Mouse (Mus musculus) heart, embryonic 16.5 days (tissue): ENCODE results near the gene Icam5. TPM values are rescaled to one million over a fixed set of nuclear protein-coding genes. Genes with fewer than 3 reads are reported as not detected.
A peak's percentile ranks its signal among the peaks of the same experiment; 100 is the strongest.
"Not testable (repeated sequence)": the region's sequence is repeated elsewhere in the genome, so short reads cannot be mapped to it uniquely, and the experiment has no call there.

Experiments used
- ATAC-seq: fragments of 200-750 bp; cut with Nextera tagmentation; replicated peaks from 2 replicates; pipeline ENCODE4 v1.8.0; 2017; ENCODE audit warnings: moderate number of reproducible peaks; ENCODE audit not compliant: insufficient read depth, low FRiP score; ENCODE audit errors: extremely low read depth
- H3K27ac ChIP-seq: fragments of 300-500 bp; sonication (generic); 2 replicates; pipeline ENCODE4 v1.5.1; 2014; ENCODE audit warnings: mild to moderate bottlenecking, low read length, control low read depth, moderate library complexity
- H3K27me3 ChIP-seq: fragments of 300-500 bp; sonication (generic); 2 replicates; pipeline ENCODE4 v1.6.1; 2014; ENCODE audit warnings: low read length, mixed read lengths; ENCODE audit not compliant: control insufficient read depth, insufficient read depth
- H3K36me3 ChIP-seq: fragments of 300-500 bp; sonication (generic); 2 replicates; pipeline ENCODE4 v1.6.1; 2014; ENCODE audit not compliant: control insufficient read depth, insufficient read depth
- H3K4me1 ChIP-seq: fragments of 300-500 bp; sonication (generic); 2 replicates; pipeline ENCODE4 v1.6.1; 2014; ENCODE audit warnings: low read length, mixed read lengths; ENCODE audit not compliant: control insufficient read depth, insufficient read depth
- H3K4me2 ChIP-seq: fragments of 300-500 bp; sonication (generic); 2 replicates; pipeline ENCODE4 v1.6.1; 2014; ENCODE audit warnings: low read depth, mild to moderate bottlenecking, control low read depth, low read length
- H3K4me3 ChIP-seq: fragments of 300-500 bp; sonication (generic); 2 replicates; pipeline ENCODE4 v1.5.1; 2014; ENCODE audit warnings: mild to moderate bottlenecking, control low read depth, low read length
- H3K9ac ChIP-seq: fragments of 300-500 bp; sonication (generic); 2 replicates; pipeline ENCODE4 v1.6.1; 2014; ENCODE audit warnings: low read length, control low read depth
- H3K9me3 ChIP-seq: fragments of 300-500 bp; sonication (generic); replicated peaks from 2 replicates; pipeline ENCODE4 v1.6.1; 2016; ENCODE audit warnings: low read length; ENCODE audit not compliant: control insufficient read depth
- WGBS: fragments of 180-500 bp; shearing (Covaris S2); extraction: QIAGEN DNeasy Blood & Tissue Kit; methylation state at CpG from one replicate; pipeline ENCODE4 v1.1.7; 2014; 5-methylcytosine and 5-hydroxymethylcytosine counted together
- polyA plus RNA-seq: library from polyadenylated mRNA; unstranded; fragments of >200 nt; fragmentation: Nextera tagmentation; extraction: Ambion mirVana; gene quantifications from 2 replicates; pipeline ENCODE4 v1.2.1, GENCODE M21; 2015

The Icam5 gene
- polyA plus RNA-seq, 1 experiment from 2014 or later, result 0.08 TPM

DNA sequence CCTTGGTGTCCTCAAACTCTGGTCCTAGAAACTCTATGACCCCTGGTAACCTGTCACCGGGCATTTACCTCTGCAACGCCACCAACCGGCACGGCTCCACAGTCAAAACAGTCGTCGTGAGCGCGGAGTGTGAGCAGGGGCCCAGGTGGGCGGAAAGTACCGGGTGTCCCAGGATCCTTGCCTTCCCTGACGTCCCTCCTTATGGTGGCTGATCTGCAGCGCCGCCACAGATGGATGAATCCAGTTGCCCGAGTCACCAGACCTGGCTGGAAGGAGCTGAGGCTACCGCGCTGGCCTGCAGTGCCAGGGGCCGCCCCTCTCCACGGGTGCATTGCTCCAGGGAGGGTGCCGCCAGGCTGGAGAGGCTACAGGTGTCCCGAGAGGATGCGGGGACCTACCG is 4.8 kb downstream of the Icam5 start:
- peaks cover 31% of the 10 kb centered on the region for H3K4me1 ChIP-seq
- H3K9ac ChIP-seq, result no peak overlapping the region
- ATAC-seq, result no peak
- H3K9me3 ChIP-seq, result no peaks in the 10 kb centered on the region
- peaks cover 64% of the 10 kb centered on the region for H3K27me3 ChIP-seq
- H3K4me2 ChIP-seq, result peak overlapping the region; percentile 71
- no peak overlapping the region; the same call in none of the 2 replicates for H3K4me3 ChIP-seq
- 3% methylated on average over 22 of the region's 22 CpGs for WGBS
- H3K36me3 ChIP-seq, result no peaks in the 10 kb centered on the region
- no peak overlapping the region for H3K27ac ChIP-seq

DNA sequence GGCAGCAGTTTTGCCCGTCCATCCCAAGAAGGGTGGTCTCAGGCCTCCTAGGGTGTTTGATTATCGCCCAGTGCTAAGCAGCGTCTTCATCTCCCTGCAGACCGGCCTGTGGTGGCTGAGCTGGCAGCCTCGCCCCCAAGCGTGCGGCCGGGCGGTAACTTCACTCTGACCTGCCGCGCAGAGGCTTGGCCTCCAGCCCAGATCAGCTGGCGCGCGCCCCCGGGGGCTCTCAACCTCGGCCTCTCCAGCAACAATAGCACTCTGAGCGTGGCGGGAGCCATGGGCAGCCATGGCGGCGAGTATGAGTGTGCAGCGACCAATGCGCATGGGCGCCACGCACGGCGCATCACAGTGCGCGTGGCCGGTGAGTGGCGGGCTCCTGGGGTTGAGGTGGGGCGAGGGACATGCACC is 5.6 kb downstream of the Icam5 start:
- WGBS, result 2% methylated on average over 31 of the region's 31 CpGs
- ATAC-seq, result peak; percentile 67
- H3K4me2 ChIP-seq, result peak overlapping the region; percentile 71
- H3K9ac ChIP-seq, result peak overlapping the region; percentile 60
- H3K4me3 ChIP-seq, result peak overlapping the region; percentile 34
- peaks cover 55% of the 10 kb centered on the region for H3K27me3 ChIP-seq
- no peaks in the 10 kb centered on the region for H3K36me3 ChIP-seq
- no peaks in the 10 kb centered on the region for H3K9me3 ChIP-seq
- peak overlapping the region; percentile 52; the same call in 1 of the 2 replicates for H3K27ac ChIP-seq
- H3K4me1 ChIP-seq, result peaks cover 25% of the 10 kb centered on the region

DNA sequence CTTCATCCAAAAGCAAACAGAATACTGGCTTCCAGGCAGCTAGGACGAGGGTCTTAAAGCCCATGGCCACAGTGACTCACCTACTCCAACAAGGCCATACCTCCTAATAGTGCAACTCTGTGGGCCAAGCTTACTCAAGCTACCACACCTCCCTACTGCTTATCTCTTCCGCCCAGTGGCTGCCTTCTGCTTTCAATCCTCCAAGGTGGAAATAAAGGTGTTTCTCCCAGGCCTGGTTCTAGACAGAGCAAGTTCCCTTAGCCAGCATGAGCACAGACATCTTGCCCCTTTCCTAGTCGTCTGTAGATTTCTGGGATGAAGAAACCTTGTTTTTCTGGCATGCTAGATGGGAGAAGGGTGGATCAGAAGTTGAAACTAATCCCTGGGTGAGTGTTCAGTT is 7.9 kb downstream of the Icam5 start:
- Histone ChIP-seq H3K27me3 (peaks cover 36% of the 10 kb centered on the region), H3K27ac (no peak overlapping the region), H3K4me3 (no peak overlapping the region), H3K4me2 (no peak overlapping the region), H3K9ac (no peak overlapping the region), H3K9me3 (no peaks in the 10 kb centered on the region), H3K36me3 (no peaks in the 10 kb centered on the region), H3K4me1 (peaks cover 13% of the 10 kb centered on the region)
- no peak for ATAC-seq
- 79% methylated on average over 3 of the region's 3 CpGs for whole genome bisulfite sequencing

DNA sequence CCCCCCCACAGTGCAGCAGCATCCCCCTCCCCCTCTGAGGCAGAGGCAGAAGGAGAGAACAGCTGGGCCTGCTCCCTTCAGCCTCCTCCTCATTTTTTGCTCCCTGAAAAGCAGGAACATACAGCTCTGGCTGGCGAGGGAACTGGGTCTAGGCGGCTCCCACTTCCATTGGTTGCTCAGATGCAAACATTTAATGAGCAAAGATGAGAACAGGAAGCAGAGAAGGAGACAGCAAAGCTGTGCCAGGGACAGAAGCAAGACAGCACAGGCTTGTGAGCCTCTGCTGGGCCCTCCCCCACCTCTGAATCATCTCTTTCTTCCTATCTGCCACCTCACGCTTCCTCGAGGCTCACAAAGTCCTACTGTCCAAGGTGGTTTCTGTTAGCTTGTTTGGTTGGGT is 9.4 kb downstream of the Icam5 start:
- H3K9me3 ChIP-seq, result no peaks in the 10 kb centered on the region
- WGBS, result 56% methylated on average over 4 of the region's 4 CpGs
- H3K4me2 ChIP-seq, result no peak overlapping the region
- H3K9ac ChIP-seq, result no peak overlapping the region
- H3K4me3 ChIP-seq, result no peak overlapping the region
- no peaks in the 10 kb centered on the region for H3K36me3 ChIP-seq
- H3K27me3 ChIP-seq, result peaks cover 21% of the 10 kb centered on the region
- ATAC-seq, result no peak
- H3K27ac ChIP-seq, result no peak overlapping the region
- peaks cover 13% of the 10 kb centered on the region for H3K4me1 ChIP-seq

DNA sequence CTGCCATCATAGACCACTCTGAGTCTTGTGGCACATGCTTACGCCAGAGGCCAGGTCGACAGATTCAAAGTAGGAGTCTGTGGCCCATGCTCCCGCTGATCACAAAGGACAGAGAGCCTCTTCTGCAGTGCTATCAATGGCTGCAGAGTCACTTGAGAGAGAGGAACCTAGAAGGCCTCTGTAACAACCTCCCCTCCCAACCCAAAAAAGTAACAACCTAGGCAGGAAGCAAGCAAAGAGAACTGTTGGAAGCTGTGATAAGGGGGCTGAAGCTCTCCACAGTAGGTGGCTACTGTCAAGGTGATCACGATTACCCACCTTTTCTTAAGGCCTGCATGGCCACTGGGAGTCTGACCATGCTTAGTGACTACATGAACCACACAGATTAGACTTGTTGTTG is 11.7 kb downstream of the Icam5 start:
- ATAC-seq, result no peak
- H3K27me3 ChIP-seq, result peaks cover under 1% of the 10 kb centered on the region; the same call in 1 of the 2 replicates
- 75% methylated on average over 4 of the region's 4 CpGs for WGBS
- no peaks in the 10 kb centered on the region for H3K9me3 ChIP-seq
- H3K4me2 ChIP-seq, result no peak overlapping the region
- H3K27ac ChIP-seq, result no peak overlapping the region
- no peak overlapping the region for H3K4me3 ChIP-seq
- no peaks in the 10 kb centered on the region for H3K36me3 ChIP-seq
- no peak overlapping the region for H3K9ac ChIP-seq
- H3K4me1 ChIP-seq, result no peaks in the 10 kb centered on the region

DNA sequence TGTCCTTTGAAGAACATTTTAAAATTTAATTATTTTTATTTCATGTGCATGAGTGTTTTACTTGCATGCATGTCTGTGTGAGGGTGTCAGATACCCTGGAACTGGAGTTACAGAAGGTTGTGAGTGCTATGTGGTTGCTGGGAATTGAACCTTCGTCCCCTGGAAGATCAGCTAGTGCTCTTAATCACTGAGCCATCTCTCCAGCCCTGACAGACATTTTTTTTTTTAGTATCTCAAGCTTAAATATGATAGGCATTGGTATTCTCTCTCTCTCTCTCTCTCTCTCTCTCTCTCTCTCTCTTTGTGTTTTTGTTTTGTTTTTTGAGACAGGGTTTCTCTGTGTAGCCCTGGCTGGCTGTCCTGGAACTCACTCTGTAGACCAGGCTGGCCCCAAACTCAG is 12.9 kb downstream of the Icam5 start:
- ATAC-seq, H3K27ac ChIP-seq, H3K9me3 ChIP-seq, H3K27me3 ChIP-seq, H3K36me3 ChIP-seq, H3K4me1 ChIP-seq, H3K9ac ChIP-seq, H3K4me3 ChIP-seq, H3K4me2 ChIP-seq: not testable (repeated sequence)
- WGBS, result 62% methylated on average over 1 of the region's 1 CpGs

DNA sequence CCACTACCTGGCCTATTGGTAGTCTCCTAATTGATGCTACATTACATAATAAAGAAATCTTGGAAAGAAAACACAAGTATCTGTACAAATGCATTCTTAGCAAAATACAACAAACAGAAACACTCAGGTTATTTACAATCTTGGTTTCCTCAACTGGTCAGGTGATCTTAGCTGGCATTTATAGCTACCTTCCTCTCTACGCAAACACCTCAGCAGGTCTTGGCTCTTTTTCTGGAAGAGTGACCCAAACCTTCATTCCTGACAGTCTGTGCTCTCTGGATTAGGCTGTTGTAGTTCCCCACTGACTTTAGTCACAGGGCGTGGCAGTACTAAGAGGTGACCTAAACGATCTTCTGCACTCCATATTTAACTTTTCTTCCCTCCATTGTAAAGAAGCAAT is 13.4 kb downstream of the Icam5 start:
- no peak overlapping the region for H3K4me2 ChIP-seq
- H3K27ac ChIP-seq, result no peak overlapping the region
- H3K36me3 ChIP-seq, result no peaks in the 10 kb centered on the region
- H3K9me3 ChIP-seq, result no peaks in the 10 kb centered on the region
- 68% methylated on average over 3 of the region's 3 CpGs for WGBS
- H3K4me1 ChIP-seq, result no peaks in the 10 kb centered on the region
- H3K4me3 ChIP-seq, result no peak overlapping the region
- H3K9ac ChIP-seq, result no peak overlapping the region
- H3K27me3 ChIP-seq, result no peaks in the 10 kb centered on the region
- ATAC-seq, result no peak

DNA sequence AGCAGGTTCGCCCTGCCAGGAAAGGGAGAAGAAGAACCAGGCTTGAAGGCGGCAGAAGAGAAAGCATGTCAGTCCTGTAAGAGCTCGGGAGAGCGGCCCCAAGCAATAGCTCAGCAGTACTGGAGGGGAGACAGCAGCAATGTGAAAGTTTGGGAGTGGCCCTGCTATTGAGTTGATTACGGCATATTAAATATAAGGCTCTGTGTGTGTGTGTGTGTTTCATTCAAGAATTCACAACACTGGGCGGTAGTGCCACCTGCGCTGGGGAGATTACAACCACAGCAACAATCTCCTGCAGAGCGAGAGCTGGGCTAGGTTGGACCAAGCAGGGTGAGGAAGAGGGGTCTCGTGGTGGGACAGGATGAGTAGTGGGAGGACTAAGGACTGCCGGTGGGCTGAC is 19.7 kb downstream of the Icam5 start:
- no peaks in the 10 kb centered on the region for H3K9me3 ChIP-seq
- H3K27me3 ChIP-seq, result no peaks in the 10 kb centered on the region
- no peaks in the 10 kb centered on the region for H3K4me1 ChIP-seq
- no peak overlapping the region for H3K4me2 ChIP-seq
- no peak overlapping the region for H3K27ac ChIP-seq
- H3K4me3 ChIP-seq, result no peak overlapping the region
- no peaks in the 10 kb centered on the region for H3K36me3 ChIP-seq
- H3K9ac ChIP-seq, result no peak overlapping the region
- no peak for ATAC-seq
- 57% methylated on average over 10 of the region's 10 CpGs for WGBS

DNA sequence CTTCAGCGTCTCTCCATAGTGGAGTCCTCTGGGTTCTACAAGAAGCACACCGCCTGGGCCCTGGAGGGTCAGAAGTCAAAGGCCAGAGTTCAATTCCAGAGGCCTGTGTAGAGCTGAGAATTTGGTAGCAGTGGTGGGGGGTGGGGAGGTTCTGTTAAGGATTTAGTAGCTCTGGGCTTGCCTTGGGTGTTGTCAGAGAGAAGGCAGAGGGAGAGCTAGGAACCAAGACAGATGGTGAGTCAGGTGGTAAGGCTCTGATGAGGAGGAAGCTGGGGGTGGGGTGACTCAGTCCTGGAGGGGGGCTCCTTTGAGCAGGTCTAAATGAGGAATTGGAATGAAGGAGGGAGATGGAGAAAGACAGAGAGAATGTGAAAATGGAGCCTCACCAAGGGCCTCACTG is 31.1 kb downstream of the Icam5 start:
- Histone ChIP-seq H3K4me1 (no peaks in the 10 kb centered on the region), H3K4me3 (no peak overlapping the region), H3K9me3 (no peaks in the 10 kb centered on the region), H3K27me3 (no peaks in the 10 kb centered on the region), H3K9ac (no peak overlapping the region), H3K27ac (no peak overlapping the region), H3K4me2 (no peak overlapping the region), H3K36me3 (peaks cover 20% of the 10 kb centered on the region)
- 90% methylated on average over 2 of the region's 2 CpGs for WGBS
- ATAC-seq, result no peak
